8 mouse cellular contexts compared by ENCODE assay signal in genomic region chr3:102023337-102023736, GRCm38 (mm10). TPM values are rescaled to one million over a fixed set of nuclear protein-coding genes. Genes with fewer than 3 reads are reported as not detected.
DNase-seq lines count a peak whose midpoint lies in the region; ATAC-seq lines count a peak whose summit lies in the region.

No protein-coding gene starts in this region.

- ATAC-seq in heart, embryonic 13.5 days (ENCODE audit: extremely low read depth, insufficient number of reproducible peaks, low FRiP score, low TSS enrichment): no peak
- peak; percentile 81 for ATAC-seq in hindbrain, embryonic 11.5 days (ENCODE audit: low FRiP score)
- peak; percentile 68 for ATAC-seq in midbrain, embryonic 12.5 days (ENCODE audit: low FRiP score, low read depth)

- peak overlapping the region; percentile 52 for H3K4me3 ChIP-seq in heart, embryonic 13.5 days
- 0 out of 2 replicates have a peak overlapping the region, but pooled peaks have one; percentile 3 for H3K4me3 ChIP-seq in brown adipose tissue, adult 24 weeks (ENCODE audit: insufficient read depth, low read depth, low read length)
- peak overlapping the region; percentile 19 for H3K4me3 ChIP-seq in hindbrain, embryonic 11.5 days (ENCODE audit: low read depth, low read length)
- H3K4me3 ChIP-seq in midbrain, embryonic 12.5 days: peak overlapping the region; percentile 34

- peak overlapping the region; percentile 76 for H3K9ac ChIP-seq in heart, embryonic 13.5 days
- 0 out of 2 replicates have a peak overlapping the region, but pooled peaks have one; percentile 15 for H3K9ac ChIP-seq in hindbrain, embryonic 11.5 days (ENCODE audit: low read depth, low read length)
- H3K9ac ChIP-seq in midbrain, embryonic 12.5 days (replicated peaks): peak overlapping the region; percentile 31; the same call in 1 of the 2 replicates

- intact Hi-C loops in heart, postnatal 36 days (cut with DNase I): no loop called here

- H3K9me3 ChIP-seq in heart, embryonic 13.5 days: no peaks in the 10 kb centered on the region
- H3K9me3 ChIP-seq in hindbrain, embryonic 11.5 days (ENCODE audit: control insufficient read depth, low read length): no peaks in the 10 kb centered on the region
- H3K9me3 ChIP-seq in midbrain, embryonic 12.5 days: no peaks in the 10 kb centered on the region

- H3K4me1 ChIP-seq in heart, embryonic 13.5 days: peaks cover 27% of the 10 kb centered on the region
- H3K4me1 ChIP-seq in brown adipose tissue, adult 24 weeks (ENCODE audit: control insufficient read depth, insufficient read depth, insufficient read length, low read length): no peaks in the 10 kb centered on the region
- H3K4me1 ChIP-seq in hindbrain, embryonic 11.5 days (replicated peaks; ENCODE audit: control insufficient read depth, insufficient read depth, low read length): no peaks in the 10 kb centered on the region; the same call in 1 of the 2 replicates
- H3K4me1 ChIP-seq in midbrain, embryonic 12.5 days: peaks cover 43% of the 10 kb centered on the region

- no peak overlapping the region for H3K27ac ChIP-seq in heart, embryonic 13.5 days (replicated peaks)
- no peak overlapping the region for H3K27ac ChIP-seq in brown adipose tissue, adult 24 weeks (replicated peaks; ENCODE audit: low read depth, low read length)
- H3K27ac ChIP-seq in hindbrain, embryonic 11.5 days (ENCODE audit: low read depth, low read length): peak overlapping the region; percentile 85
- peak overlapping the region; percentile 89 for H3K27ac ChIP-seq in midbrain, embryonic 12.5 days (replicated peaks)

- H3K27me3 ChIP-seq in heart, embryonic 13.5 days (replicated peaks): peaks cover 22% of the 10 kb centered on the region
- no peaks in the 10 kb centered on the region for H3K27me3 ChIP-seq in hindbrain, embryonic 11.5 days (ENCODE audit: control insufficient read depth, insufficient read depth, low read length)
- peaks cover 18% of the 10 kb centered on the region; the same call in 1 of the 2 replicates for H3K27me3 ChIP-seq in midbrain, embryonic 12.5 days

- H3K4me2 ChIP-seq in heart, embryonic 13.5 days: peak overlapping the region; percentile 76
- peak overlapping the region; percentile 44 for H3K4me2 ChIP-seq in hindbrain, embryonic 11.5 days (replicated peaks; ENCODE audit: low read depth, low read length)
- H3K4me2 ChIP-seq in midbrain, embryonic 12.5 days (replicated peaks): peak overlapping the region; percentile 55

- WGBS in heart, embryonic 13.5 days: under 1% methylated on average over 28 of the region's 31 CpGs
- WGBS in hindbrain, embryonic 11.5 days: under 1% methylated on average over 30 of the region's 31 CpGs
- WGBS in midbrain, embryonic 12.5 days: under 1% methylated on average over 29 of the region's 31 CpGs

- no peak for DNase-seq in heart, postnatal 36 days
- DNase-seq in hindbrain, embryonic 11.5 days (ENCODE audit: low spot score): peak; percentile 85
- DNase-seq in thymus, adult 18-20 months: no peak
- DNase-seq in thymus, postnatal 4 days: no peak
- DNase-seq in layer of hippocampus, adult 18-20 months (ENCODE audit: low spot score in 2 of 2): no peak

- H3K36me3 ChIP-seq in heart, embryonic 13.5 days: no peaks in the 10 kb centered on the region
- H3K36me3 ChIP-seq in hindbrain, embryonic 11.5 days (ENCODE audit: control insufficient read depth, insufficient read depth, low read length): no peaks in the 10 kb centered on the region
- H3K36me3 ChIP-seq in midbrain, embryonic 12.5 days: no peaks in the 10 kb centered on the region

RNA-seq across cellular contexts. Expression of gene Nhlh2, which starts 13.5 kb away (rescaled TPM):
- not detected in 2 replicates for polyA plus RNA-seq in heart, embryonic 13.5 days (2015; fragmentation: Nextera tagmentation; extraction: Ambion mirVana)
- total RNA-seq in heart, postnatal 36 days (2021): not detected
- not detected in 2 replicates for polyA plus RNA-seq in brown adipose tissue, adult 24 weeks (2012; ENCODE audit: insufficient read depth, insufficient read length, missing spikeins)
- 173 and 196 TPM in 2 replicates for polyA plus RNA-seq in hindbrain, embryonic 11.5 days (2014; fragmentation: Nextera tagmentation; extraction: Ambion mirVana)
- polyA plus RNA-seq in midbrain, embryonic 12.5 days (2016; fragmentation: Nextera tagmentation; extraction: Ambion mirVana): 127 and 132 TPM in 2 replicates
- total RNA-seq in layer of hippocampus, adult 18-20 months (2021): 1 to 10 TPM in 1 of 2 experiments, under 1 TPM in 1; 0.84 to 1.4 TPM

Comparison
In these comparisons a context has a peak if more than half of its experiments do, and no peak if none do; other contexts are left out.
1. H3K27ac ChIP-seq: peak in hindbrain, embryonic 11.5 days (single experiment) and midbrain, embryonic 12.5 days (single experiment); none in heart, embryonic 13.5 days (single experiment) and brown adipose tissue, adult 24 weeks (single experiment).
2. H3K9ac ChIP-seq: peak in every context shown above with its lines; median percentile 76 in heart, embryonic 13.5 days; 31 in midbrain, embryonic 12.5 days; 15 in hindbrain, embryonic 11.5 days.
3. RNA of gene Nhlh2, which starts 13.5 kb away (polyA plus RNA-seq): 173 to 196 TPM in hindbrain, embryonic 11.5 days and 127 to 132 TPM in midbrain, embryonic 12.5 days; not detected in heart, embryonic 13.5 days and not detected in brown adipose tissue, adult 24 weeks; every median in the first group is over 100 times any median in the second.
4. Peak in every context shown above with its lines, with median percentiles within 50 percentile points of each other: H3K4me2 ChIP-seq and H3K4me3 ChIP-seq.